Mouse (Mus musculus): ENCODE data around the gene Ccin.

- no peak for TF ChIP-seq GATA1 (IDR thresholded peaks at IDR 0.05; ENCODE audit: borderline replicate concordance, low read length)
- TF ChIP-seq FLI1 (IDR thresholded peaks at IDR 0.05; ENCODE audit: low read length), result no peak
Observed at GRCm38 (mm10) chr4:43942421-43942820, 40.9 kb upstream of the Ccin start.

Data from megakaryocyte, embryonic 14.5 days (primary cell).